Mouse (Mus musculus) olfactory bulb, adult 2 months (tissue): Measurements from ENCODE around the gene Bace2.

Experiments used
- CTCF ChIP-seq: fragments of 200-500 bp; IDR thresholded peaks from 2 replicates; pipeline ENCODE4 v1.5.1; 2012; ENCODE audit warnings: low read depth, mild to moderate bottlenecking, low read length, moderate library complexity; ENCODE audit not compliant: insufficient read depth
- POLR2A ChIP-seq: fragments of 200-500 bp; IDR thresholded peaks from 2 replicates; pipeline ENCODE4 v1.6.1; 2012; ENCODE audit warnings: mild to moderate bottlenecking, low read depth, low read length, moderate library complexity; ENCODE audit not compliant: insufficient read depth

GRCm38 (mm10) chr16:97417896-97418542 lies 61.5 kb downstream of the Bace2 start:
- TF ChIP-seq POLR2A, result no peak
- no peak for TF ChIP-seq CTCF
